Mouse (Mus musculus) brain, embryonic 14.5 days (tissue): ENCODE measurements around the gene Midn.

Source experiments
- CTCF ChIP-seq: fragments of 200-500 bp; IDR thresholded peaks from 2 replicates; pipeline ENCODE4 v1.5.1; 2012; ENCODE audit warnings: inconsistent platforms, mild to moderate bottlenecking, moderate library complexity, borderline replicate concordance; ENCODE audit not compliant: insufficient read depth, insufficient read length; ENCODE audit errors: extremely low read depth
- POLR2A ChIP-seq: fragments of 200-500 bp; IDR thresholded peaks from 2 replicates; pipeline ENCODE4 v1.6.1; 2012; ENCODE audit warnings: mild to moderate bottlenecking, inconsistent platforms, borderline replicate concordance; ENCODE audit not compliant: poor library complexity, insufficient read depth, insufficient read length, severe bottlenecking; ENCODE audit errors: extremely low read depth

DNA sequence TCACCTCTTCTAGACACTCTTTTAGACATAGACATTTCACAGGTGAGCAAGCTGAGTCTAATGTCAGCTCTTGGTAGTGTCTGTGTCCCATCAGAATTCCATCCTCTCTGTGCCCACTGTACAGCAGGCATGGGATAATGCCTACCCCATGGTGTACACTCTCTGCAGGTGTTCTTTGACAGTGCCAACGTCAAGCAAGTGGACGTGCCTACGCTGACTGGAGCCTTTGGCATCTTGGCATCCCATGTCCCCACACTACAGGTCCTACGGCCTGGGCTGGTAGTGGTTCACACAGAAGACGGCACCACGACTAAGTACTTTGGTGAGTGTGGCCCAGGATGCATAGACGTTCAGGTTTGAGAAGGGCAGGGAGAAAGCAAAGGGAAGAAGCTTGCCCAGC, 4.4 kb upstream of the Midn start:
- TF ChIP-seq CTCF (no peak), POLR2A (no peak)
